Mouse (Mus musculus) kidney, adult 11 months (tissue): ENCODE data around the gene Jph3.

Source experiments
- DNase-seq: peaks from one replicate; pipeline ENCODE4 v3.0.0; 2022

The Jph3 gene

GRCm38 (mm10) chr8:121842064-121842955, 112.9 kb downstream of the Jph3 start:
- no peak for DNase-seq

- DNase-seq, result no peak
Measured at GRCm38 (mm10) chr8:121843184-121843733, 113.8 kb downstream of the Jph3 start.
